Comparison of ENCODE assay signal across 24 mouse cellular contexts in genomic region chr2:64461636-64462035, GRCm38 (mm10).
"Had no signal": no experiment of that assay in that cellular context is flagged by ENCODE, and none has a peak within 500 bp of the region (broad histone marks: within the 10 kb centered on the region; RNA-seq: fewer than 3 reads in every experiment).

No protein-coding gene starts in this region.

- H3K27me3 ChIP-seq: liver, embryonic 12.5 days; liver, embryonic 15.5 days; lung, embryonic 15.5 days; megakaryocyte, embryonic 14.5 days; midbrain, embryonic 13.5 days; neural tube, embryonic 15.5 days had no signal

- H3K9me3 ChIP-seq: liver, embryonic 12.5 days; liver, embryonic 15.5 days; lung, embryonic 15.5 days; midbrain, embryonic 10.5 days; midbrain, embryonic 13.5 days; neural tube, embryonic 15.5 days had no signal

- H3K36me3 ChIP-seq: liver, embryonic 12.5 days; liver, embryonic 15.5 days; lung, embryonic 15.5 days; midbrain, embryonic 10.5 days; midbrain, embryonic 13.5 days; neural tube, embryonic 15.5 days had no signal

- H3K27ac ChIP-seq: hindbrain, embryonic 14.5 days; layer of hippocampus, adult 2 months; left cerebral cortex, adult 2 months; liver, embryonic 12.5 days; liver, embryonic 15.5 days; lung, embryonic 15.5 days; midbrain, embryonic 10.5 days; midbrain, embryonic 13.5 days; neural tube, embryonic 15.5 days; stomach, postnatal 0 days had no signal

- H3K4me3 ChIP-seq: layer of hippocampus, adult 2 months; left cerebral cortex, adult 2 months; liver, embryonic 12.5 days; liver, embryonic 15.5 days; lung, embryonic 15.5 days; megakaryocyte, embryonic 14.5 days; midbrain, embryonic 10.5 days; midbrain, embryonic 13.5 days; myocyte; neural tube, embryonic 15.5 days had no signal

- DNase-seq: layer of hippocampus, postnatal 36 days; lung, adult 18-20 months; lung, postnatal 10 days; lung, postnatal 36 days; right cerebral cortex, adult 18-20 months; right cerebral cortex, postnatal 14 days; right cerebral cortex, postnatal 4 days; thymus, adult 2 months; thymus, postnatal 14 days; thymus, postnatal 4 days had no signal

- ATAC-seq: intestine, postnatal 0 days; liver, embryonic 12.5 days; midbrain, embryonic 16.5 days had no signal

- H3K4me1 ChIP-seq: liver, embryonic 12.5 days; liver, embryonic 15.5 days; lung, embryonic 15.5 days; megakaryocyte, embryonic 14.5 days; midbrain, embryonic 10.5 days; midbrain, embryonic 13.5 days had no signal

- H3K9ac ChIP-seq: hindbrain, embryonic 14.5 days; liver, embryonic 12.5 days; liver, embryonic 15.5 days; lung, embryonic 15.5 days; midbrain, embryonic 13.5 days; neural tube, embryonic 15.5 days had no signal

- H3K4me2 ChIP-seq: hindbrain, embryonic 14.5 days; liver, embryonic 12.5 days; liver, embryonic 15.5 days; lung, embryonic 15.5 days; midbrain, embryonic 13.5 days; neural tube, embryonic 15.5 days had no signal
